Mouse (Mus musculus) heart, postnatal 36 days (tissue): Measurements from ENCODE around the gene Olfr643. TPM values are rescaled to one million over a fixed set of nuclear protein-coding genes. Genes with fewer than 3 reads are reported as not detected.
"Not testable (repeated sequence)": the region's sequence is repeated elsewhere in the genome, so short reads cannot be mapped to it uniquely, and the experiment has no call there.

ENCODE experiments used
- DNase-seq, 2 experiments: peaks; one replicate each; pipeline ENCODE4 v3.0.0; 2021 to 2022
- intact Hi-C: fragments of 180-260 bp; cut with DNase I; formaldehyde crosslinking; loops from one replicate; pipeline ENCODE4 v1.15.1; 2025
- total RNA-seq, 2 experiments: library from RNA; stranded (reverse); gene quantifications; 2 replicates each; pipeline ENCODE4 v1.2.3; 2021

Olfr643 gene
- total RNA-seq, 2 experiments from 2014 or later, result not detected

GRCm38 (mm10) chr7:104021651-104022050 lies 115.6 kb downstream of the Olfr643 start:
- no peak for DNase-seq
- intact Hi-C loops, result no loop called here

GRCm38 (mm10) chr7:104018953-104019352 lies 118.3 kb downstream of the Olfr643 start:
- intact Hi-C loops, result no loop called here
- no peak for DNase-seq

GRCm38 (mm10) chr7:104017203-104017602 lies 120.0 kb downstream of the Olfr643 start, which contains the start of gene Olfr639:
Gene Olfr639 (minus strand): TSS chr7:104017303.
- no peak for DNase-seq
- intact Hi-C loops, result no loop called here

GRCm38 (mm10) chr7:103999124-103999523 lies 138.1 kb downstream of the Olfr643 start:
- intact Hi-C loops, result no loop called here
- DNase-seq, result no peak

- intact Hi-C loops, result no loop called here
- no peak for DNase-seq
Measured at GRCm38 (mm10) chr7:103998446-103998845, 138.8 kb downstream of the Olfr643 start, which contains the start of gene Olfr638. Gene Olfr638 (plus strand): TSS chr7:103998746.

- no peak for DNase-seq
- intact Hi-C loops, result no loop called here
Measured at GRCm38 (mm10) chr7:103971782-103972181, 165.4 kb downstream of the Olfr643 start.

- no peak for DNase-seq
- intact Hi-C loops, result no loop called here
Measured at GRCm38 (mm10) chr7:103970852-103971251, 166.4 kb downstream of the Olfr643 start, which contains the start of gene Olfr635. Gene Olfr635 (plus strand): TSS chr7:103971152.

- DNase-seq, intact Hi-C loops: not testable (repeated sequence)
Measured at GRCm38 (mm10) chr7:103966873-103967272, 170.3 kb downstream of the Olfr643 start.

Other genes starting within 250 kb of the Olfr643 start
- not detected for gene Olfr64, start 242.9 kb downstream of the Olfr643 start, total RNA-seq
- gene Olfr65, start 233.9 kb downstream of the Olfr643 start, total RNA-seq, result not detected
- not detected for gene Olfr631, start 208.6 kb downstream of the Olfr643 start, total RNA-seq
- gene Olfr632, start 203.1 kb downstream of the Olfr643 start, total RNA-seq, result not detected
- not detected for gene Olfr633, start 193.0 kb downstream of the Olfr643 start, total RNA-seq
- gene Olfr635, start 166.3 kb downstream of the Olfr643 start, total RNA-seq, result not detected
- gene Olfr638, start 138.7 kb downstream of the Olfr643 start, total RNA-seq, result not detected
- not detected for gene Olfr639, start 120.1 kb downstream of the Olfr643 start, total RNA-seq
- not detected for gene Olfr640, start 111.8 kb downstream of the Olfr643 start, total RNA-seq
- not detected for gene Olfr641, start 102.0 kb downstream of the Olfr643 start, total RNA-seq
- not detected for gene Olfr642, start 84.7 kb downstream of the Olfr643 start, total RNA-seq
- gene 4930516K23Rik, start 76.0 kb downstream of the Olfr643 start, total RNA-seq, result not detected
- gene Olfr644, start 65.5 kb downstream of the Olfr643 start, total RNA-seq, result not detected
- gene Olfr645, start 51.9 kb downstream of the Olfr643 start, total RNA-seq, result not detected
- gene Olfr646, start 32.5 kb downstream of the Olfr643 start, total RNA-seq, result not detected
- gene Ubqln5, start 7.6 kb downstream of the Olfr643 start, total RNA-seq, result not detected
- not detected for gene Ubqln3, start 5.9 kb upstream of the Olfr643 start, total RNA-seq
- not detected for gene Ubqlnl, start 13.2 kb upstream of the Olfr643 start, total RNA-seq
- gene Olfm5, start 27.4 kb upstream of the Olfr643 start, total RNA-seq, result not detected
- gene Olfr648, start 46.0 kb upstream of the Olfr643 start, total RNA-seq, result not detected
- not detected for gene Olfr649, start 58.6 kb upstream of the Olfr643 start, total RNA-seq
- under 1 TPM; 0.14 to 0.89 TPM for gene Trim6, start 81.4 kb upstream of the Olfr643 start, total RNA-seq
- gene Trim34a, start 107.1 kb upstream of the Olfr643 start, total RNA-seq, result 1 to 10 TPM; 4.0 to 6.1 TPM
- 1 to 10 TPM; 2.0 to 3.0 TPM for gene Trim5, start 150.7 kb upstream of the Olfr643 start, total RNA-seq
- 1 to 10 TPM; 6.6 to 9.2 TPM for gene Trim12a, start 178.1 kb upstream of the Olfr643 start, total RNA-seq
- gene Trim34b, start 192.1 kb upstream of the Olfr643 start, total RNA-seq, result under 1 TPM; 0.36 to 0.54 TPM
- gene Trim12c, start 216.0 kb upstream of the Olfr643 start, total RNA-seq, result 1 to 10 TPM; 5.1 to 5.3 TPM
- under 1 TPM; 0.11 to 0.22 TPM for gene Trim30b, start 232.5 kb upstream of the Olfr643 start, total RNA-seq